Mouse (Mus musculus) testis, adult 2 months (tissue): ENCODE results near the gene Tjap1.

Experiments
- CTCF ChIP-seq: fragments of 200-500 bp; IDR thresholded peaks from 2 replicates; pipeline ENCODE4 v1.5.1; 2012; ENCODE audit warnings: low read depth, mild to moderate bottlenecking, inconsistent platforms, low read length, moderate library complexity; ENCODE audit not compliant: control insufficient read depth, insufficient read depth, insufficient replicate concordance
- POLR2A ChIP-seq: fragments of 200-500 bp; IDR thresholded peaks from 2 replicates; pipeline ENCODE4 v1.6.1; 2012; ENCODE audit warnings: low read depth, mild to moderate bottlenecking, inconsistent platforms, low read length, moderate library complexity; ENCODE audit not compliant: control insufficient read depth

DNA sequence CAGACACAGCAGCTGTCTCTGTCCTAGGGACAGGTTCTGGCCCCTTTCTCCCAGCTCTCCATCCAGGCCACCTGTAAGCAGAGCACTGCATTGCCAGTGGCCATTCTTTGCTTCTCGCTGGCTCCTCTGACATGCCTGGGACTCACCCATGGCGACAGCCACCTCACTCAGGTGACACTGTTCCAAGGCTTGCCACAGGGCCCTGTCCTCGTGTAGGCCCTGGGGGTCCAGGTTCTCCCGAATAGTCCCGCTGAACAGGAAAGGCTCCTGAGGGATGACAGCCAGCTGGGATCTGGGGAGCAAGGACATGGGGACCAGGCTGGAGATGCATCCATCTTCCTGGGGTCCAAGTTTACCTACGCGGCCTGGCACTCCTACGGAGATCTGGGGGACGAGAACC, 21.4 kb upstream of the Tjap1 start:
- no peak for TF ChIP-seq CTCF
- TF ChIP-seq POLR2A: no peak
